8 mouse cellular contexts compared by ENCODE assay signal in genomic region chr1:64117478-64118284, GRCm38 (mm10). TPM values are rescaled to one million over a fixed set of nuclear protein-coding genes. Genes with fewer than 3 reads are reported as not detected.
DNase-seq lines count a peak whose midpoint lies in the region; ATAC-seq and TF ChIP-seq lines count a peak whose summit lies in the region.
"Had no signal": no experiment of that assay in that cellular context is flagged by ENCODE, and none has a peak within 500 bp of the region (broad histone marks: within the 10 kb centered on the region; RNA-seq: fewer than 3 reads in every experiment).

No protein-coding gene starts in this region.

- DNase-seq in lung, embryonic 14.5 days, result no peak
- DNase-seq in lung, postnatal 14 days, result no peak
- DNase-seq in forebrain, embryonic 11.5 days (ENCODE audit: low spot score), result no peak
- DNase-seq in cerebellum, adult 9-11 months, result no peak
- DNase-seq in right cerebral cortex, postnatal 10 days (ENCODE audit: low spot score in 2 of 2), result no peak
- DNase-seq: thymus, adult 2 months had no signal

- H3K4me3 ChIP-seq in lung, embryonic 14.5 days (ENCODE audit: low read depth, low read length), result no peak overlapping the region
- H3K4me3 ChIP-seq in forebrain, embryonic 11.5 days (ENCODE audit: low read depth, low read length), result no peak overlapping the region; the same call in 1 of the 2 replicates
- H3K4me3 ChIP-seq in intestine, postnatal 0 days (ENCODE audit: low read depth, low read length), result no peak overlapping the region
- H3K4me3 ChIP-seq in neural tube, embryonic 13.5 days, result peak overlapping the region; percentile 62

- no peaks in the 10 kb centered on the region for H3K9me3 ChIP-seq in lung, embryonic 14.5 days (ENCODE audit: low read depth, low read length)
- no peaks in the 10 kb centered on the region for H3K9me3 ChIP-seq in forebrain, embryonic 11.5 days (ENCODE audit: control insufficient read depth, low read length)
- no peaks in the 10 kb centered on the region for H3K9me3 ChIP-seq in intestine, postnatal 0 days (ENCODE audit: control insufficient read depth)
- no peaks in the 10 kb centered on the region for H3K9me3 ChIP-seq in neural tube, embryonic 13.5 days

- no peak for TF ChIP-seq CTCF in lung, embryonic 14.5 days (IDR thresholded peaks at IDR 0.05; ENCODE audit: low read depth)
- no peak for TF ChIP-seq CTCF in intestine, postnatal 0 days (IDR thresholded peaks at IDR 0.05; ENCODE audit: low read depth)

- peak overlapping the region; percentile 88 for H3K4me2 ChIP-seq in lung, embryonic 14.5 days
- peak overlapping the region; percentile 79; the same call in 1 of the 2 replicates for H3K4me2 ChIP-seq in forebrain, embryonic 11.5 days (ENCODE audit: low read depth, low read length, severe bottlenecking)
- H3K4me2 ChIP-seq in intestine, postnatal 0 days (replicated peaks; ENCODE audit: low read depth), result peak overlapping the region; percentile 80
- peak overlapping the region; percentile 58 for H3K4me2 ChIP-seq in neural tube, embryonic 13.5 days

- no peaks in the 10 kb centered on the region for H3K27me3 ChIP-seq in lung, embryonic 14.5 days (ENCODE audit: insufficient read depth, low read length)
- no peaks in the 10 kb centered on the region for H3K27me3 ChIP-seq in forebrain, embryonic 11.5 days (ENCODE audit: control insufficient read depth, insufficient read depth, low read length)
- no peaks in the 10 kb centered on the region for H3K27me3 ChIP-seq in intestine, postnatal 0 days (replicated peaks; ENCODE audit: control insufficient read depth, insufficient read depth, low read length)
- no peaks in the 10 kb centered on the region for H3K27me3 ChIP-seq in neural tube, embryonic 13.5 days

- WGBS in lung, embryonic 14.5 days, result 58% methylated on average over 11 of the region's 11 CpGs
- 82% methylated on average over 11 of the region's 11 CpGs for WGBS in forebrain, embryonic 11.5 days
- WGBS in intestine, postnatal 0 days, result 64% methylated on average over 11 of the region's 11 CpGs
- 68% methylated on average over 11 of the region's 11 CpGs for WGBS in neural tube, embryonic 13.5 days

- H3K27ac ChIP-seq in lung, embryonic 14.5 days (ENCODE audit: low read depth), result no peak overlapping the region
- H3K27ac ChIP-seq in forebrain, embryonic 11.5 days (ENCODE audit: low read depth, low read length), result no peak overlapping the region
- H3K27ac ChIP-seq in intestine, postnatal 0 days (ENCODE audit: low read depth, low read length), result no peak overlapping the region
- H3K27ac ChIP-seq in neural tube, embryonic 13.5 days (replicated peaks), result peak overlapping the region; percentile 100

- peaks cover 8% of the 10 kb centered on the region; the same call in 1 of the 2 replicates for H3K4me1 ChIP-seq in lung, embryonic 14.5 days (ENCODE audit: insufficient read depth)
- peaks cover 7% of the 10 kb centered on the region; the same call in 1 of the 2 replicates for H3K4me1 ChIP-seq in forebrain, embryonic 11.5 days (replicated peaks; ENCODE audit: control insufficient read depth, insufficient read depth, low read length)
- H3K4me1 ChIP-seq in intestine, postnatal 0 days (replicated peaks; ENCODE audit: control insufficient read depth, insufficient read depth, low read length), result 0 out of 2 replicates have a peak, but pooled peaks cover 4% of the 10 kb centered on the region
- H3K4me1 ChIP-seq in neural tube, embryonic 13.5 days (replicated peaks), result peaks cover 59% of the 10 kb centered on the region

- no peaks in the 10 kb centered on the region for H3K36me3 ChIP-seq in lung, embryonic 14.5 days (ENCODE audit: insufficient read depth)
- H3K36me3 ChIP-seq in forebrain, embryonic 11.5 days (ENCODE audit: control insufficient read depth, insufficient read depth, low read length), result no peaks in the 10 kb centered on the region
- H3K36me3 ChIP-seq in intestine, postnatal 0 days (ENCODE audit: control insufficient read depth, insufficient read depth), result no peaks in the 10 kb centered on the region
- 0 out of 2 replicates have a peak, but pooled peaks cover 3% of the 10 kb centered on the region for H3K36me3 ChIP-seq in neural tube, embryonic 13.5 days

- H3K9ac ChIP-seq in lung, embryonic 14.5 days, result no peak overlapping the region
- H3K9ac ChIP-seq in forebrain, embryonic 11.5 days (ENCODE audit: low read length), result peak overlapping the region; percentile 99; the same call in 1 of the 2 replicates
- no peak overlapping the region for H3K9ac ChIP-seq in intestine, postnatal 0 days (ENCODE audit: low read depth, low read length)
- peak overlapping the region; percentile 100 for H3K9ac ChIP-seq in neural tube, embryonic 13.5 days

- ATAC-seq in lung, embryonic 14.5 days (ENCODE audit: insufficient read depth), result no peak
- no peak for ATAC-seq in forebrain, embryonic 11.5 days (replicated peaks; ENCODE audit: low FRiP score)
- ATAC-seq in intestine, postnatal 0 days, result no peak
- no peak for ATAC-seq in neural tube, embryonic 13.5 days (ENCODE audit: low read depth)

RNA-seq across cellular contexts. Expression of gene Klf7, which starts 4.4 kb away (rescaled TPM):
- 17.7 and 19.8 TPM in 2 replicates for polyA plus RNA-seq in lung, embryonic 14.5 days (2014; fragmentation: Nextera tagmentation; extraction: Ambion mirVana)
- 24.8 and 25.3 TPM in 2 replicates for polyA plus RNA-seq in forebrain, embryonic 11.5 days (2014; fragmentation: Nextera tagmentation; extraction: Ambion mirVana)
- 11.3 and 11.9 TPM in 2 replicates for polyA plus RNA-seq in intestine, postnatal 0 days (2015; fragmentation: Nextera tagmentation; extraction: Ambion mirVana)
- 78.7 and 86.4 TPM in 2 replicates for polyA plus RNA-seq in neural tube, embryonic 13.5 days (2015; fragmentation: Nextera tagmentation; extraction: Ambion mirVana)

Comparison
In these comparisons a context has a peak if more than half of its experiments do, and no peak if none do; other contexts are left out.
1. H3K9ac ChIP-seq: peak in forebrain, embryonic 11.5 days (single experiment) and neural tube, embryonic 13.5 days (single experiment); none in lung, embryonic 14.5 days (single experiment) and intestine, postnatal 0 days (single experiment).
2. Peak in every context shown above with its lines, with median percentiles within 50 percentile points of each other: H3K4me2 ChIP-seq.